Mouse (Mus musculus) brain, embryonic 14.5 days (tissue): Measurements from ENCODE around the gene Atg10. TPM values are rescaled to one million over a fixed set of nuclear protein-coding genes. Genes with fewer than 3 reads are reported as not detected.

Experiments
- DNase-seq: peaks from one replicate; pipeline ENCODE4 v3.0.0-alpha.2; 2011; ENCODE audit warnings: low read depth
- CTCF ChIP-seq: fragments of 200-500 bp; IDR thresholded peaks from 2 replicates; pipeline ENCODE4 v1.5.1; 2012; ENCODE audit warnings: inconsistent platforms, mild to moderate bottlenecking, moderate library complexity, borderline replicate concordance; ENCODE audit not compliant: insufficient read depth, insufficient read length; ENCODE audit errors: extremely low read depth
- POLR2A ChIP-seq: fragments of 200-500 bp; IDR thresholded peaks from 2 replicates; pipeline ENCODE4 v1.6.1; 2012; ENCODE audit warnings: mild to moderate bottlenecking, inconsistent platforms, borderline replicate concordance; ENCODE audit not compliant: poor library complexity, insufficient read depth, insufficient read length, severe bottlenecking; ENCODE audit errors: extremely low read depth
- polyA plus RNA-seq: library from polyadenylated mRNA; depleted of rRNA; stranded (reverse); fragments of >200 nt; gene quantifications from 2 replicates; pipeline ENCODE4 v1.2.3, GENCODE M21; 2012

The Atg10 gene
- polyA plus RNA-seq, 1 experiment = 4.9 TPM

GRCm38 (mm10) chr13:91169529-91170319 lies 54.0 kb downstream of the Atg10 start:
- TF ChIP-seq POLR2A (no peak), CTCF (no peak)
- DNase-seq = peak; percentile 31

GRCm38 (mm10) chr13:91168486-91168885 lies 55.3 kb downstream of the Atg10 start:
- TF ChIP-seq CTCF = no peak
- no peak for TF ChIP-seq POLR2A
- no peak for DNase-seq

GRCm38 (mm10) chr13:91167561-91167960 lies 56.2 kb downstream of the Atg10 start:
- TF ChIP-seq CTCF (no peak), POLR2A (no peak)
- DNase-seq = no peak

GRCm38 (mm10) chr13:91166286-91166685 lies 57.5 kb downstream of the Atg10 start:
- TF ChIP-seq CTCF (no peak), POLR2A (no peak)
- no peak for DNase-seq

DNA sequence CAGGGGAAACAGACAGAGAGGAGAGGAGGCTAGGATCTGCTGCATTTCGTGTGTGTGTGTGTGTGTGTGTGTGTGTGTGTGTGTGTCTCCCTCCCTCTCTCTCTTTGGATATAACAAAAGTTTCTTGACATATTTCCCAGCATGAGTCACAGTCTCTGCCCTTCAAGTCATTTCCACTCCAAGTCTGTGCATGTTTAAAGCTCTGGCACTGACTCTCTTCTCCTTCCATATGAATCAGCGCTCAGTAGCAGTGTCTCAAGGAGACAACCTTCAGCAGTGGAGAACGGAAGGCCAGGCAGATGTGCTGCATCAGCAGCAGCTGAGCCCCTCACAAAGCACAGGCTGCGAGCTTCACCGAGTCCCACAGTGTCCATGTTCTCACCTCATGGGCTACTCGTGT lies 58.6 kb downstream of the Atg10 start:
- TF ChIP-seq POLR2A = no peak
- TF ChIP-seq CTCF = no peak
- no peak for DNase-seq

GRCm38 (mm10) chr13:91163292-91163691 lies 60.5 kb downstream of the Atg10 start:
- no peak for TF ChIP-seq CTCF
- no peak for TF ChIP-seq POLR2A
- no peak for DNase-seq

DNA sequence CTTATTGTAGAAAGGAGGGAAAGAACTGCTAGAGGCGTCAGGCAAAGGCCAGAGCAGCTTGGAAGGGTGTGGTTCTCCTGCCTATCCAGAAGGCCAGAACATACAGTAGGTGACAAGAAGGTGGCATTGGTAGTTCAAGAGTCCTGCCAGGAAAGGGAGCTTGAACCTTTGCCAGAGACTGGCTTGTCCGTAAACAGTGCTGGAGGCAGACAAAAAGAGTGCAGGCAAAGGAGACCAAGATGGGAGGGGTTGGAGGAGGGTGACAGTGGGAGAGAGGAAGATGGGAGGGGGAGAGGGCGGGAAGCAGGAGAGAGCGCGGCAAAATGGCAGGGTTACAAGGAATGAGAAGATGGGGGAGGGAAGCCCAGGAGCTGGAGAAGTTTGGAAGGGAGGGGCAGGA lies 61.3 kb downstream of the Atg10 start:
- no peak for TF ChIP-seq POLR2A
- TF ChIP-seq CTCF = no peak
- peak; percentile 67 for DNase-seq

GRCm38 (mm10) chr13:91160616-91161015 lies 63.2 kb downstream of the Atg10 start:
- TF ChIP-seq CTCF = no peak
- TF ChIP-seq POLR2A = no peak
- DNase-seq = no peak

DNA sequence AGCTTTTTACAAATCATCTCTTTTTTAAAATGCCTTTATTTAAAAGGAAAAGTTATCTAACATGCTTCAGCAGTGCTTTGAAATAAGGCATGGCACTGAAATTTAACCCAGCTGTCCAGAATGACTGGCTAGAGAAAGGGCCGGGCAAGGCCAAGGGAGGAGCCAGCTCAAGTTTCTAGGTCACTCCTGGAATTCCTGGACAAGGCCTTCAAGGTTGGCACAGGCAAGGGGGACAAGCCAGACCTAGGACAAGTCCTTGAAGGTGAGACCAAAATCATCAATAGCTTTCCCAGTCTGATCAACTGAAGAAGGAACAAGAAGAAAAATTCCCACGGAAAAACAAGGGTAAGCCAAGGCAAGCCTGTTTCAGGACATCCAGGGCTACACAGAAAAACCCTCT lies 63.9 kb downstream of the Atg10 start:
- DNase-seq = no peak
- no peak for TF ChIP-seq CTCF

GRCm38 (mm10) chr13:91157941-91158340 lies 65.8 kb downstream of the Atg10 start:
- DNase-seq = no peak
- TF ChIP-seq POLR2A (no peak), CTCF (no peak)

DNA sequence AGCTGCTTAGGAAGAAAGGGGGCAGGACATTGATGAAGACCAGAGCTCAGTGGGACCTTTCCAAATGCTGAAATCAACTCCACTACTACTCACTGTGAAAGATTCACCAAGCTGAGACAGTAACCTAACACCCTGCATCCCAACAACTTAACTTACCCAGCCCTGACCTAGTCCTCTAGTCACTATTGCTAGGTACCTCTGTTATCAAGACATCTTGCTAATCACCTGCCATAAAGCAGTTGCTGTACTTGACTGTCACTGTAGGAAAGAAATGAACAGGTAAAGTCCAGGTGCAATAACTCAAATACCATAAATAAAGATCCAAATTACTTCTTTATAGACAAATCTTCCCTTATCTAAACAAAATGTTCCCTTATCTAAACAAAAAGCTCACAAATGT lies 66.3 kb downstream of the Atg10 start:
- DNase-seq = no peak
- TF ChIP-seq POLR2A (no peak), CTCF (no peak)

- TF ChIP-seq CTCF (no peak), POLR2A (no peak)
- DNase-seq = no peak
These were observed 66.8 kb downstream of the Atg10 start for GRCm38 (mm10) chr13:91156949-91157348.

DNA sequence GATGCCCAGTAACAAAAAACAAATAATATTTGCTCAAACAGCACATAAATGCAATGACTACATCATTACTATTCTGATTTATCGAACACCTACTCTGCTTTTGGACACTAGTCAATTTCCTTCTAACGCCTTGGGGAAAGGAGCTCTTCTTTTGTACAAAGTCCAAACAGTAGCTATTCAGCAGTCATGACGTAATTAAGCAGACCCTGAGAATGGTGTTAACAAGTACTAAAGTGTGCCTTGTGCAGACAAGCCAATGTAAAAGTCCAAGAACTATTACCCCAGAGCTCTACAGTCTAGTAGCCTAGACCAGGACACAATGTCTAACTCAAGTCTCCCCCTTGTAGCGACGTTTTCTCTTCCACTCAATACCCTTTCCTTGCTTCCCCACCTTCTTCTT lies 67.5 kb downstream of the Atg10 start:
- DNase-seq = peak; percentile 50
- no peak for TF ChIP-seq CTCF
- TF ChIP-seq POLR2A = no peak
